Mouse (Mus musculus) ovary, postnatal 36 days (tissue): ENCODE results near the gene Gss.
A peak's percentile ranks its signal among the peaks of the same experiment; 100 is the strongest.

Experiments
- DNase-seq: peaks from one replicate; pipeline ENCODE4 v3.0.0; 2022; ENCODE audit warnings: low spot score, mixed read lengths

Gss gene

GRCm38 (mm10) chr2:155514666-155515065 is 77.9 kb downstream of the Gss start:
- peak; percentile 75 for DNase-seq

- DNase-seq: no peak
Observed at GRCm38 (mm10) chr2:155513543-155513942, 79.1 kb downstream of the Gss start.
